Mouse (Mus musculus) forebrain, embryonic 16.5 days (tissue): ENCODE data around the gene Pank2. TPM values are rescaled to one million over a fixed set of nuclear protein-coding genes. Genes with fewer than 3 reads are reported as not detected.
"Not testable (repeated sequence)": the region's sequence is repeated elsewhere in the genome, so short reads cannot be mapped to it uniquely, and the experiment has no call there.

Experiments
- ATAC-seq: fragments of 200-750 bp; cut with Nextera tagmentation; 2 replicates; pipeline ENCODE4 v1.8.0; 2017; ENCODE audit warnings: mild to moderate bottlenecking, moderate library complexity
- H3K27ac ChIP-seq: fragments of 300-500 bp; sonication (generic); 2 replicates; pipeline ENCODE4 v1.5.1; 2014; ENCODE audit warnings: low read length, control low read depth
- H3K27me3 ChIP-seq: fragments of 300-500 bp; sonication (generic); replicated peaks from 2 replicates; pipeline ENCODE4 v1.6.1; 2014; ENCODE audit warnings: low read length; ENCODE audit not compliant: control insufficient read depth, insufficient read depth
- H3K36me3 ChIP-seq: fragments of 300-500 bp; sonication (generic); 2 replicates; pipeline ENCODE4 v1.6.1; 2014; ENCODE audit not compliant: control insufficient read depth, insufficient read depth
- H3K4me1 ChIP-seq: fragments of 300-500 bp; sonication (generic); replicated peaks from 2 replicates; pipeline ENCODE4 v1.6.1; 2014; ENCODE audit warnings: low read length; ENCODE audit not compliant: control insufficient read depth, insufficient read depth
- H3K4me2 ChIP-seq: fragments of 300-500 bp; sonication (generic); 2 replicates; pipeline ENCODE4 v1.6.1; 2014; ENCODE audit warnings: mild to moderate bottlenecking, low read length, control low read depth
- H3K4me3 ChIP-seq: fragments of 300-500 bp; sonication (generic); replicated peaks from 2 replicates; pipeline ENCODE4 v1.5.1; 2014; ENCODE audit warnings: mild to moderate bottlenecking, low read length, control low read depth
- H3K9ac ChIP-seq: fragments of 300-500 bp; sonication (generic); replicated peaks from 2 replicates; pipeline ENCODE4 v1.6.1; 2014; ENCODE audit warnings: low read depth, low read length, control low read depth
- H3K9me3 ChIP-seq: fragments of 300-500 bp; sonication (generic); 2 replicates; pipeline ENCODE4 v1.6.1; 2016; ENCODE audit warnings: low read length; ENCODE audit not compliant: control insufficient read depth
- WGBS: fragments of 180-500 bp; shearing (Covaris S2); extraction: QIAGEN DNeasy Blood & Tissue Kit; methylation state at CpG from one replicate; pipeline ENCODE4 v1.1.7; 2014; 5-methylcytosine and 5-hydroxymethylcytosine counted together
- polyA plus RNA-seq: library from polyadenylated mRNA; unstranded; fragments of >200 nt; fragmentation: Nextera tagmentation; extraction: Ambion mirVana; gene quantifications from 2 replicates; pipeline ENCODE4 v1.2.1, GENCODE M21; 2015

Pank2 gene
- 26.9 and 33.1 TPM in 2 replicates for polyA plus RNA-seq

DNA sequence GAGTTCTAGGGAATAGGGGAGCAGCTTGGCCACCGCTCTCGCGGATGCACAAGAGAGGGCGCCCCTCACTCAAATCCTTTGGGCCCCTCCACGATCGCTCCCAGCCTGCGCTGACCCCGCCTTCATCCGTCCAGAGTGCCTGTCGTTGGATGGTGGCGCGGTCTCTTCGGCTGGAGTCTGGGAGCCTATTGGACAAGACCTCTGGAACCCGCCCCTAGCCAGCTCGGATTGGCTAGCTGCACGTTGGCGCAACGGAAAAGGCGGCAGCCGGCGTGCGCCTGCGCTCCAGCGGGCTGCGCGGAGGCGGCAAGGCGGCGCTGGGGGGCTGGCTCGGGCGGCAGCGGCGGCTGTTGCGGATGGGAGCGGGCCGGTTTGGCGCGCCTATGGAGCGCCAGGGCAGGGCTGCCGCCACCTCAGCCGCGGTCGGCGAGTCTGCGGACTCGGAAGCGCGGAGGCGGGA, at the start of gene Pank2:
TSS of gene Pank2 (plus strand) at position 283 of the 460 bp plus-strand sequence.
- Histone ChIP-seq H3K27ac (peak within 1 kb of the TSS; percentile 99), H3K36me3 (no peaks in the 10 kb centered on the region), H3K9me3 (no peaks in the 10 kb centered on the region), H3K4me2 (peak within 1 kb of the TSS; percentile 91), H3K9ac (peak within 1 kb of the TSS; percentile 96), H3K4me3 (peak within 1 kb of the TSS; percentile 86), H3K27me3 (no peaks in the 10 kb centered on the region), H3K4me1 (peaks cover 24% of the 10 kb centered on the region)
- peak; percentile 100 for ATAC-seq
- WGBS = under 1% methylated on average over 47 of the region's 49 CpGs

DNA sequence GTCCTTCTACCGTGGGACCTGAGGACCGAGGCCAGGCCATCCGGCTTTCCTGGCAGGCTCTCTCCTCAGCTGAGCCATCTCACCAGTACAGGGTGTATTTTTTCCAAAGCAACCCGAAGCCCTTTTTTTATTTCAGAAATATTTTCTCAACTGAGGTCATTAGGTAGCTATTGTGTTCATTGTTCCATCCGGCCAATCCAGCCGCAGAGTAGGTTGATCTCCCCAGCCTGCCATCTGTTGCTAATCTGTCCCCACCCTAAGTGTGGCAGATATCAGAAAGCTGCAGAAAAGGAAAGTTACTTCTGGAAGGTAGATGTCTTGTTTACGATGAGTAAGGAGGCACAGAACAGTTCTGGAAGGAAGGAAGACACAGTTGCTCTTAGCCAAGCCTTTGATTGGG, 48.5 kb upstream of the Pank2 start:
- WGBS = 81% methylated on average over 7 of the region's 7 CpGs

DNA sequence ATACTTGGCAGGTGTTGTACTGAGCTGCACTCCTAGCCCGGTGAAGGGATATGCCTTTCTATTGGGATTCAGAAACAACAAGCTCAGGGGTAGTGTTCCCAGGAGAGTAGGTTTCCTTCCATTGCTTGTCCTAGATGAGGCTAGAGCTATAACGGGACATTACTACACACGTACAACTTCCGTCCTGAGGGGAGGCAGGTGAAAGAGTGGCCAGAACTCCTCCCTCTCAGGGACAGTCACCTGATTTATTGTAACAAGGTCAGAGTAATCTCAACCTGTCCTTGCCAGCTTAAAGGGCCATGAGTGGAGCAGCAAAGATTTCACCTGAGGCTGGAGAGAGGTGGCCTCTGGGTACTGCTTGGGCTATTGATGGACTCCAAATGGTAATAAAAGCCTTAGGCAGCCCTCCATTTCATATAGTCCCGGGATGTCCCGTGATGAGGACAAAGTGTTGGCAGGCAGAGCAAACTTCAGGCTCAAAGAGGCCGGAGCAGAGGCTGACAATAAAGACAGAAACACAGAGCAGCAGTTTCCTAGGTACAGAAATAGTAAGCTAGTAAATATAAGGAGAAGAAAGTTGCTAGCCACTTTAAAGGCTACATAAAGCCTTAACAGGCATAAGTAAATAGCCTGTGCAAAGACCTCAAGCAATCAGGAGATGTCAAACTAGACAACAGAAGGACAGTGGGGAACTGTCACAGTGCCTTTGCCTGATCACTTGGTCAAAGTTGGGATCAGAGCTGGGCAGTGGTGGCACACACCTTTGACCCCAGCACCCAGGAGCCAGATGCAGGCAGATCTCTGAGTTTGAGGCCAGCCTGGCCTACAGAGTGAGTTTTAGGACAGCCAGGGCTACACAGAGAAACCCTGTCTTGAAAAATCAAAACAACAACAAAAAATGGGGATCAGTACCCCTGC, 46.1 kb upstream of the Pank2 start:
- Histone ChIP-seq H3K9me3 (no peaks in the 10 kb centered on the region), H3K4me3 (no peak overlapping the region), H3K36me3 (0 out of 2 replicates have a peak, but pooled peaks cover 2% of the 10 kb centered on the region), H3K27ac (no peak overlapping the region), H3K9ac (no peak overlapping the region), H3K27me3 (no peaks in the 10 kb centered on the region), H3K4me1 (peaks cover 2% of the 10 kb centered on the region), H3K4me2 (no peak overlapping the region)
- no peak for ATAC-seq
- 89% methylated on average over 7 of the region's 7 CpGs for WGBS

More for the DNA sequence above, 48.5 kb upstream of the Pank2 start:
- ATAC-seq = no peak
- H3K4me3 ChIP-seq = no peak overlapping the region
- H3K9ac ChIP-seq = no peak overlapping the region
- H3K27ac ChIP-seq = no peak overlapping the region
- no peaks in the 10 kb centered on the region for H3K9me3 ChIP-seq
- H3K27me3 ChIP-seq = no peaks in the 10 kb centered on the region
- H3K4me2 ChIP-seq = no peak overlapping the region
- H3K36me3 ChIP-seq = 0 out of 2 replicates have a peak, but pooled peaks cover 2% of the 10 kb centered on the region
- peaks cover 13% of the 10 kb centered on the region for H3K4me1 ChIP-seq

DNA sequence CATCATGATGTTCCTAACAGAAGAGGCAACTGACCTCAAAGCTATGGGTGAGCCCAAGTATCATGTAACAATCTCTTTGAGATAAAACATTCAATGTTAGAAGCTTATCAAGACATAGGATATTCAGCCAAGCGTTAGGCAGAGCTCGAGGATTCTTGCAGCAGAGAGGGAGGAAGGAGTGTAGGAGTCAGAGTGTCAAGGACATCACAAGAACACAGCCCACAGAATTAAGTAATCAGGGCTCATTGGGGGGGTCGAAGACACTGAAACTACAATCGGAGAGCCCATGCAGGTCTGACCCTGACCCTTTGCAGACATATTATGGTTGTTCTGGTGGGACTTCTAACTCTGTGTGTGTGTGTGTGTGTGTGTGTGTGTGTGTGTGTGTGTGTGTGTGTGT, 42.3 kb upstream of the Pank2 start:
- Histone ChIP-seq H3K27me3 (no peaks in the 10 kb centered on the region), H3K27ac (no peak overlapping the region), H3K4me2 (no peak overlapping the region), H3K9ac (no peak overlapping the region), H3K4me3 (no peak overlapping the region), H3K4me1 (no peaks in the 10 kb centered on the region), H3K9me3 (no peaks in the 10 kb centered on the region), H3K36me3 (no peaks in the 10 kb centered on the region)
- WGBS = 78% methylated on average over 4 of the region's 4 CpGs
- no peak for ATAC-seq

DNA sequence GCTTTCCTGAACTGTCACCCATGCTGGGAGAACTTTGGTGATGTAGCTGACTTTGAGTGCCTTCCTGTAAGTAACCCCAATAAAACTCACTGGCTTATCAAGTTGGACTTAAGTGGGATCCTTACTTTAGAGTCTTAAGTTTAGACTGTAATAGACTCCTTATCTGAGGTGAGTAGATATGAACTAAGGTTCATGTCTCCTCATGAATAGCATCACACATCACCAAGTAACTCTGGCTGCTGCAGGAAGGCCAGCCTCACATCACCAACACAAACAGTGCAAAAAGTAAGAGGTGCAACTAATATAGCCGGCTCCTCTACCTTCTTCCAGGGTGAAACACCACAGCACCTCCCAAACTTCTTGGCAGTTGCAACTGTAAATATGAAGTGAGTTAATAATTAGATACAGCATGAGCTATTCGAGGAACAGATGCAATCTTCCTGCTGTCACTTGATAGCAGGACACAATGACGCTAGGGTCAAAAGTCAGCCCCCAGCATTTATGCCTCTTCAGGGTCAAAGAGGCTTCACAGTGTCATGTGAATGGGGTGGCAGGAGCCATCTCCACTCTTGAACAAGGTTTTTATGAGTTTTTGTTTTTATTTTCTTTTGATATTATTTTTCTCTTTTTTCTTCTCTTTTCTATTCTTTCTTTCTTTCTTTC, 40.3 kb upstream of the Pank2 start:
- ATAC-seq = no peak
- 87% methylated on average over 3 of the region's 3 CpGs for WGBS

DNA sequence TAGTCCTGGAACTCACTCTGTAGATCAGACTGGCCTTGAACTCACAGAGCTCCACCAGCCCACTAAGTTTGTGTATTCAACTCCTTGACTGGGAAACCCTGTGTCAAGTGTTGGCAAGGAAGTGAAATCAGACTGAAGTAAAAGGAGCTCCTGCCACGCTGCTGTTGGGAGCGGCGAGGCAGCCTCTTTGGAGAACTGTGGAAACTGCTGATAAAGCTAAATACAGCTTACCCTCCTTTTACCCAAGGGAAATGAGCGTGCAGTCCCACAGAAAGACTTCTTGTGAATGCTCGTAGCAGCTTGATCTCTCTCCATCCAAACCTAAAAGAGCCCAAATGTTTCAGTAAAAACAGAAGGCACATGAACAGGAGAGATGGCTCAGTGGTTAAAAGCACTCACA, 39.7 kb upstream of the Pank2 start:
- WGBS = 63% methylated on average over 5 of the region's 5 CpGs
- ATAC-seq = no peak
- no peak overlapping the region for H3K4me2 ChIP-seq
- no peaks in the 10 kb centered on the region for H3K9me3 ChIP-seq
- no peaks in the 10 kb centered on the region for H3K36me3 ChIP-seq
- no peak overlapping the region for H3K4me3 ChIP-seq
- no peak overlapping the region for H3K9ac ChIP-seq
- no peak overlapping the region for H3K27ac ChIP-seq
- no peaks in the 10 kb centered on the region for H3K4me1 ChIP-seq
- H3K27me3 ChIP-seq = no peaks in the 10 kb centered on the region

More for the DNA sequence above, 40.3 kb upstream of the Pank2 start:
- H3K27me3 ChIP-seq = no peaks in the 10 kb centered on the region
- H3K4me1 ChIP-seq = no peaks in the 10 kb centered on the region
- H3K36me3 ChIP-seq = no peaks in the 10 kb centered on the region
- H3K27ac ChIP-seq = no peak overlapping the region
- no peak overlapping the region for H3K4me2 ChIP-seq
- H3K9me3 ChIP-seq = no peaks in the 10 kb centered on the region
- no peak overlapping the region for H3K9ac ChIP-seq
- no peak overlapping the region for H3K4me3 ChIP-seq

DNA sequence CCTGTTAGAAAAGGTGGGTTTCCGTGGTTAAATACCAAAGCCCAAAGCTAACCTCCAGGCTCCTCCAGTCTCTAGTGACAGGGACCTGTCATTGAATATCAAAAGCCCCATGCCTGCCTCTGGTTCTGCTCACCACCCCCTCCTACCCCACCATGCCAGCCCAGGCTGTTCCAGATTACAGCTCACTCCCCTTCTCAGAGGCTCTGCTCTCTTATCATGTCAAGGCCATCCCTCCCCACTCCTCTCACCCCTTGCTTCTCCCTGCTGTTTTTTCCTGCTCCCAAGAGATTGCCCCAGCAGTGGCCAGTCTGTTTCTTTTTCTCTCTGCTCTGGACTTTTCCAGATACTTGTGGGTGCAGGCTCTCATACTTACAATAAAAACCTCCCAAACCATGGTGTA, 38.7 kb upstream of the Pank2 start:
- Histone ChIP-seq H3K9me3 (no peaks in the 10 kb centered on the region), H3K27me3 (no peaks in the 10 kb centered on the region), H3K4me1 (no peaks in the 10 kb centered on the region), H3K4me3 (no peak overlapping the region), H3K9ac (no peak overlapping the region), H3K27ac (no peak overlapping the region), H3K4me2 (no peak overlapping the region), H3K36me3 (no peaks in the 10 kb centered on the region)
- ATAC-seq = no peak
- WGBS = 88% methylated on average over 1 of the region's 1 CpGs

DNA sequence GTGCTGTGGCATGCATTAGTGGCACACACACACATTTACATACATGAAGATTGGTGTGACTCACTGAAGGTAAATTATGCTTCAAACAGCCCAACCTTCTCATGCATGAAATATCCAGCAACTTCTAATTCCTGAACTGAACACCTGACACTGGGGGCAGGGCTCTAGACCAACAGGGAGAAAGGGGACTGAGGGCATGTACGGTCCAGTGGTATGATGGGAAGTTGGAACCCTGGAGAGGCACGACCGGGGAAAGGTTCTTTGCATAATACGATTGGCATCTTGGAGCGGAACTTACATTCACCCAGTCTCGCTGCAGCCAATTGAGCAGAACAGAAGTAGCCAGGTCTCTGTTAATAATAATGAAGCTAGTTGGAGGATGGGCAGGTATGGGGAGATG, 37.1 kb upstream of the Pank2 start:
- Histone ChIP-seq H3K4me2 (no peak overlapping the region), H3K4me1 (no peaks in the 10 kb centered on the region), H3K4me3 (no peak overlapping the region), H3K9ac (no peak overlapping the region), H3K27me3 (no peaks in the 10 kb centered on the region), H3K9me3 (no peaks in the 10 kb centered on the region), H3K27ac (no peak overlapping the region), H3K36me3 (no peaks in the 10 kb centered on the region)
- whole genome bisulfite sequencing = 82% methylated on average over 6 of the region's 6 CpGs
- ATAC-seq = no peak

DNA sequence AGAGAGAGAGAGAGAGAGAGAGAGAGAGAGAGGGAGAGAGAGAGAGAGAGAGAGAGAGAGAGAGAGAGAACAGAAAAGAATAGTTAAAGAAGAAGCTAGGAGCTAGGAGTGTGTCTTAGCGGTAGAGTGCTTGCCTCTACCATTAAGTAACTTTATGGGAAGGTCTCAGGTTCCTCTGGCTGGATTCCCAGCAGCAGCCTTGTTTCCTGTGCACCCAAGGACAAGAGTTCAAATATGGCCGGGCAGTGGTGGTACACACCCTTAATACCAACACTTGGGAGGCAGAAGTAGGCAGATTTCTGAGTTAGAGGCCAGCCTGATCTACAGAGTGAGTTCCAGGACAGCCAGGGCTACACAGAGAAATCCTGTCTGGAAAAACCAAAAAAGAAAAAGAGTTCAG, 35.6 kb upstream of the Pank2 start:
- not testable (repeated sequence) for H3K4me2 ChIP-seq, H3K27me3 ChIP-seq, H3K4me1 ChIP-seq, H3K4me3 ChIP-seq, H3K36me3 ChIP-seq, H3K9ac ChIP-seq, H3K27ac ChIP-seq, H3K9me3 ChIP-seq, ATAC-seq
- WGBS = 84% methylated on average over 2 of the region's 2 CpGs
